Mouse (Mus musculus): ENCODE measurements at regions not wholly inside any gene's neighbourhood (a gene's known extent, or its start where the extent isn't known, plus 50 kb on each side); places are given as distances from the start of the nearest gene placed in this dataset.
"Not testable (repeated sequence)": the region's sequence is repeated elsewhere in the genome, so short reads cannot be mapped to it uniquely, and the experiment has no call there.

DNA sequence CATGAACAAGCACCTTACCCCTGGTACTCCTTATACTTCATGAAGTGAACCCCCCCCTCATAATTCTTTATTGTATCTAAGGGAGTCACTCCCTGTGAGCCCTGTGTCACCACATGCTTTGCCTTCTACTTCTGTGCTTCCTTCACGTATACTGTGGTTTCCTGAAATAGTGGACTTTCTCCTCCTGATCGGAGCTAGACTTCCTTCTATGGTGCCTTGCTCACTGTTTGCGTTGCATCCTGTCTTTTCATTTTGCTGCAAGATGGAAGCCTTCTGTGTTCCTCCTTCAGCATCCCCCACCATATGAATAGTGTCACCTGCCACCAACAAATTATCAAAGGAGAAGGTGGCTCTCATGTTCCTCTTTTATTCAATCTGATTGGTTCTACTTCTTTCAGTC is 391.1 kb downstream of the 1190002N15Rik start:
- 21% methylated on average over 3 of the region's 3 CpGs for WGBS (ENCODE audit: insufficient replicate concordance)
- no peak overlapping the region for H3K4me3 ChIP-seq (ENCODE audit: insufficient read depth in 1 of 2, low read depth in 2 of 2, low read length in 2 of 2)
- no peak overlapping the region for H3K9ac ChIP-seq (replicated peaks)
- H3K36me3 ChIP-seq (replicated peaks; ENCODE audit: control insufficient read depth, insufficient read depth, low read depth) = no peaks in the 10 kb centered on the region
- H3K4me1 ChIP-seq (replicated peaks; ENCODE audit: control insufficient read depth in 2 of 2, insufficient read depth in 2 of 2, low read length in 1 of 2) = no peaks in the 10 kb centered on the region
- H3K27me3 ChIP-seq (ENCODE audit: control insufficient read depth, insufficient read depth, low read length) = no peaks in the 10 kb centered on the region
- ATAC-seq (ENCODE audit: insufficient read depth) (no peak), DNase-seq (ENCODE audit: low read depth in 3 of 3, low spot score in 3 of 3) (no peak)
- H3K9me3 ChIP-seq (ENCODE audit: control insufficient read depth, low read length) = no peaks in the 10 kb centered on the region
- H3K27ac ChIP-seq = no peak overlapping the region
- H3K4me2 ChIP-seq (ENCODE audit: low read depth) = no peak overlapping the region
- TF ChIP-seq CTCF (IDR thresholded peaks at IDR 0.05; ENCODE audit: low read depth) (no peak), EP300 (IDR thresholded peaks at IDR 0.05; ENCODE audit: low read depth) (no peak)

DNA sequence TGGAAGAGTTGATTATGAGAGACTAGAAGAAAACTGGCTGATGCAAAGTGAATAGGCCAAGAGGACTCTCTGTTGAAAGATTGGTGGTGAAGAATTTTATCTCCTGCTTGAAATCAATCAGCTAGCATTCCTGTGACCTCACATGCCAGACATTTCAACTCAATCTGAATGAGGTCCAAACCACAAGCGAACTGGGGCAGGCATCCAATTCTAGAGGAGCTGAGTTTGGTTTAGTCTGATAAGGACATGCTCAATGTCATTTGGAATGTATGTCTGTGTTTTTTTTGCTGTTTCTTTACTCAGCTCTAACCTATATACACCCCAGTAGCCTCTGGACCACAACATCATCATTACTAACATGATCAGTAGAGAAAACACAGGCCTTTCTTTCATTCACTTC is 401.4 kb downstream of the 1190002N15Rik start:
- Histone ChIP-seq H3K4me1 (replicated peaks; ENCODE audit: control insufficient read depth in 2 of 2, insufficient read depth in 2 of 2, low read length in 1 of 2) (no peaks in the 10 kb centered on the region), H3K4me3 (ENCODE audit: insufficient read depth in 1 of 2, low read depth in 2 of 2, low read length in 2 of 2) (no peak overlapping the region), H3K9ac (replicated peaks) (no peak overlapping the region), H3K27me3 (ENCODE audit: control insufficient read depth, insufficient read depth, low read length) (no peaks in the 10 kb centered on the region), H3K27ac (no peak overlapping the region), H3K9me3 (ENCODE audit: control insufficient read depth, low read length) (no peaks in the 10 kb centered on the region), H3K36me3 (replicated peaks; ENCODE audit: control insufficient read depth, insufficient read depth, low read depth) (no peaks in the 10 kb centered on the region), H3K4me2 (ENCODE audit: low read depth) (no peak overlapping the region)
- no peak for DNase-seq (ENCODE audit: low read depth in 3 of 3, low spot score in 3 of 3)
- no peak for ATAC-seq (ENCODE audit: insufficient read depth)
- WGBS (ENCODE audit: insufficient replicate concordance) = 32% methylated on average over 1 of the region's 1 CpGs
- TF ChIP-seq CTCF (IDR thresholded peaks at IDR 0.05; ENCODE audit: low read depth) (no peak), EP300 (IDR thresholded peaks at IDR 0.05; ENCODE audit: low read depth) (no peak)

DNA sequence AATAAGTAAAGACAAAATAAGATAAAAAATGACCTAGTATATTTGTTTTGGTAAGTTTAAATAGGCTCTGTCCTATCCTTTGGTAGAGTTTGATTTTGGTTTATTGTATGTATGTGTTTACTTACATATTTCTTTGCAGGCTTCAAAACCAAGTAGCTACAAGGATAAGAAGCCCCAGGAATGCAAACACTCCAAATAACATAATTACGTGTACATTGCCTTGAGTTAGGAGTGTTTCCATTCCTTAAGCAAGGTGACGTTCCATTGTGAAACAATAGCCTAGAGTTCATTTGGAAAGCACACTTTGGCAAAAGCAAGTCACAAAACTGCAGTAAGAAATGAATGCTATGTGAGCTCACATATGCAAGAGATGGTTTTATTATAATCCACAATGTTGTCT is 404.2 kb downstream of the 1190002N15Rik start:
- WGBS (ENCODE audit: insufficient replicate concordance) = 54% methylated on average over 2 of the region's 2 CpGs
- H3K27me3 ChIP-seq (ENCODE audit: control insufficient read depth, insufficient read depth, low read length) = no peaks in the 10 kb centered on the region
- no peak overlapping the region for H3K27ac ChIP-seq
- no peaks in the 10 kb centered on the region for H3K36me3 ChIP-seq (replicated peaks; ENCODE audit: control insufficient read depth, insufficient read depth, low read depth)
- ATAC-seq (ENCODE audit: insufficient read depth) (no peak), DNase-seq (ENCODE audit: low read depth in 3 of 3, low spot score in 3 of 3) (no peak)
- no peak for TF ChIP-seq CTCF (IDR thresholded peaks at IDR 0.05; ENCODE audit: low read depth)
- TF ChIP-seq EP300 (IDR thresholded peaks at IDR 0.05; ENCODE audit: low read depth) = no peak
- no peak overlapping the region for H3K4me2 ChIP-seq (ENCODE audit: low read depth)
- H3K9ac ChIP-seq (replicated peaks) = no peak overlapping the region
- no peaks in the 10 kb centered on the region for H3K9me3 ChIP-seq (ENCODE audit: control insufficient read depth, low read length)
- H3K4me1 ChIP-seq (replicated peaks; ENCODE audit: control insufficient read depth in 2 of 2, insufficient read depth in 2 of 2, low read length in 1 of 2) = no peaks in the 10 kb centered on the region
- no peak overlapping the region for H3K4me3 ChIP-seq (ENCODE audit: insufficient read depth in 1 of 2, low read depth in 2 of 2, low read length in 2 of 2)

DNA sequence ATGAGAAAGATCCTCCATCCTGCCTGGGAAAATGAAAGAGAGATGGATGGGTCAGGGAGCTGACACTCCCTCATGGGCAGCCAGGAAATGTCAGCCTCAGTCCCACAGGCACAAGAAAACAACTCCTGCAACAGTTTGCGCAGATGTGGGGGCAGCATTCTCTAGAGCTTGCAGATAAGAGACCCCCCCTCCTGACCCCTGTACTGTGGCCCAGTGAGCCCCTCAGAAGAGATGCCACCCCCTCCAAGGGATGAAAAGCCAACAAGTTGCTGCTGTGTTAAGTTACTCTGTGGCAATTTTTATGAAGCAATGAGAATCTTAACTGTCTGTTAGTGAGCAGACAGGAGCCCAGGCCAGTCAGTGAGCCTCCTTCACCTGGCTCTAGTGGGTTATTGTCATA is 406.5 kb downstream of the 1190002N15Rik start:
- Histone ChIP-seq H3K9ac (replicated peaks) (no peak overlapping the region), H3K4me1 (replicated peaks; ENCODE audit: control insufficient read depth in 2 of 2, insufficient read depth in 2 of 2, low read length in 1 of 2) (no peaks in the 10 kb centered on the region), H3K27me3 (ENCODE audit: control insufficient read depth, insufficient read depth, low read length) (no peaks in the 10 kb centered on the region), H3K27ac (no peak overlapping the region), H3K9me3 (ENCODE audit: control insufficient read depth, low read length) (no peaks in the 10 kb centered on the region), H3K36me3 (replicated peaks; ENCODE audit: control insufficient read depth, insufficient read depth, low read depth) (no peaks in the 10 kb centered on the region), H3K4me3 (ENCODE audit: insufficient read depth in 1 of 2, low read depth in 2 of 2, low read length in 2 of 2) (no peak overlapping the region), H3K4me2 (ENCODE audit: low read depth) (no peak overlapping the region)
- TF ChIP-seq CTCF (IDR thresholded peaks at IDR 0.05; ENCODE audit: low read depth) (no peak), EP300 (IDR thresholded peaks at IDR 0.05; ENCODE audit: low read depth) (no peak)
- WGBS (ENCODE audit: insufficient replicate concordance) = 48% methylated on average over 1 of the region's 1 CpGs
- ATAC-seq (ENCODE audit: insufficient read depth) (no peak), DNase-seq (ENCODE audit: low read depth in 3 of 3, low spot score in 3 of 3) (no peak)

DNA sequence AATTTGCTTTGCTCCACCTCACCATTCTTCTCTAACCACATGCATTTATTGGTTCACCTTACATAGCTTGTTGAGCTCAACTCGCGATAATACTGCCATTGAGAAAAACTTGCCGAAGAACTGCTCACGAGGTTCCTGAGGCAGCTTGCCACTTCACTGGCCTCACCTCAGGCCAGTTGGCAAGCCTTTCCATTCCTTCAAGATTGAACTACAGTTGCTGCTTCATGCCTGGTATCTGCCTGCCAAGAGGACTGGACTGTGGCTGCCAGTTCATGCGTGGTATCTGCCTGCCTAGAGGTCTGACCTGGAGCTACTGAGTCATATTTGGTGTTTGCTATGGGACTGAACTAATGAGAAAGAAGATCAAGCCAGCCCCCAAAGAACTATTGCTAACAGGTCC is 420.9 kb downstream of the 1190002N15Rik start:
- ATAC-seq (ENCODE audit: insufficient read depth) (no peak), DNase-seq (ENCODE audit: low read depth in 3 of 3, low spot score in 3 of 3) (no peak)
- Histone ChIP-seq H3K4me1 (replicated peaks; ENCODE audit: control insufficient read depth in 2 of 2, insufficient read depth in 2 of 2, low read length in 1 of 2) (no peaks in the 10 kb centered on the region), H3K27ac (no peak overlapping the region), H3K9me3 (ENCODE audit: control insufficient read depth, low read length) (no peaks in the 10 kb centered on the region), H3K4me2 (ENCODE audit: low read depth) (no peak overlapping the region), H3K36me3 (replicated peaks; ENCODE audit: control insufficient read depth, insufficient read depth, low read depth) (no peaks in the 10 kb centered on the region), H3K4me3 (ENCODE audit: insufficient read depth in 1 of 2, low read depth in 2 of 2, low read length in 2 of 2) (no peak overlapping the region), H3K9ac (replicated peaks) (no peak overlapping the region), H3K27me3 (ENCODE audit: control insufficient read depth, insufficient read depth, low read length) (no peaks in the 10 kb centered on the region)
- no peak for TF ChIP-seq EP300 (IDR thresholded peaks at IDR 0.05; ENCODE audit: low read depth)
- TF ChIP-seq CTCF (IDR thresholded peaks at IDR 0.05; ENCODE audit: low read depth) = no peak
- 70% methylated on average over 5 of the region's 5 CpGs for WGBS (ENCODE audit: insufficient replicate concordance)

DNA sequence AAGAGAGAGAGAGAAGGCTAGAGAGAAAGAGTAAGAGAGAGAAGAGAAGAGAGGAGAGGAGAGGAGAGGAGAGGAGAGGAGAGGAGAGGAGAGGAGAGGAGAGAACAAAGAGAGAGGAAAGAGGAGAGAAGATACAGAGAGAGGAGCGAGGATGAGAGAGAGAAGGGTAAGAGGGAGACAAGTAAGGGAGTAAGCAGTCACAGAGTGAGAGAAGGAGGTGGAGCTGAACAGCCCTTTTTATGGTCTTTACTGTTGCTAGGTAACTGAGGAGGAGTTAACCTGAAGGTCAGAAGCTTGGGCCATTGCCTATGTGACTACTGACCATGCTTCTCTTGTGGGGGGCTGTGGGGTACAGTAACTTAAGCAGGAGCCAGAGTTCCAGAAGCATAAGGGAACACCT is 430.2 kb downstream of the 1190002N15Rik start:
- H3K4me2 ChIP-seq (ENCODE audit: low read depth); H3K27ac ChIP-seq; H3K9ac ChIP-seq (replicated peaks); H3K4me3 ChIP-seq (ENCODE audit: insufficient read depth in 1 of 2, low read depth in 2 of 2, low read length in 2 of 2); H3K9me3 ChIP-seq (ENCODE audit: control insufficient read depth, low read length); H3K4me1 ChIP-seq (replicated peaks; ENCODE audit: control insufficient read depth in 2 of 2, insufficient read depth in 2 of 2, low read length in 1 of 2); DNase-seq (ENCODE audit: low read depth in 3 of 3, low spot score in 3 of 3); ATAC-seq (ENCODE audit: insufficient read depth); H3K27me3 ChIP-seq (ENCODE audit: control insufficient read depth, insufficient read depth, low read length); H3K36me3 ChIP-seq (replicated peaks; ENCODE audit: control insufficient read depth, insufficient read depth, low read depth): not testable (repeated sequence)
- WGBS (ENCODE audit: insufficient replicate concordance) = 38% methylated on average over 1 of the region's 1 CpGs
